Mouse (Mus musculus) heart, embryonic 13.5 days (tissue): ENCODE results near the gene Lrrc3. TPM values are rescaled to one million over a fixed set of nuclear protein-coding genes. Genes with fewer than 3 reads are reported as not detected.

Source experiments
- ATAC-seq: fragments of 200-750 bp; cut with Nextera tagmentation; 2 replicates; pipeline ENCODE4 v1.8.0; 2017; ENCODE audit warnings: moderate TSS enrichment; ENCODE audit not compliant: insufficient number of reproducible peaks, low FRiP score, low TSS enrichment; ENCODE audit errors: extremely low read depth
- H3K27ac ChIP-seq: fragments of 300-500 bp; sonication (generic); replicated peaks from 2 replicates; pipeline ENCODE4 v1.5.1; 2015; ENCODE audit warnings: moderate library complexity, mild to moderate bottlenecking, inconsistent platforms
- H3K27me3 ChIP-seq: fragments of 300-500 bp; sonication (generic); replicated peaks from 2 replicates; pipeline ENCODE4 v1.6.1; 2015; ENCODE audit warnings: mild to moderate bottlenecking, inconsistent platforms
- H3K36me3 ChIP-seq: fragments of 300-500 bp; sonication (generic); 2 replicates; pipeline ENCODE4 v1.6.1; 2015; ENCODE audit warnings: mild to moderate bottlenecking, inconsistent platforms
- H3K4me1 ChIP-seq: fragments of 300-500 bp; sonication (generic); 2 replicates; pipeline ENCODE4 v1.6.1; 2015; ENCODE audit warnings: inconsistent platforms
- H3K4me2 ChIP-seq: fragments of 300-500 bp; sonication (generic); 2 replicates; pipeline ENCODE4 v1.6.1; 2015; ENCODE audit warnings: inconsistent platforms, mild to moderate bottlenecking, moderate library complexity
- H3K4me3 ChIP-seq: fragments of 300-500 bp; sonication (generic); 2 replicates; pipeline ENCODE4 v1.5.1; 2015; ENCODE audit warnings: moderate library complexity, mild to moderate bottlenecking, inconsistent platforms
- H3K9ac ChIP-seq: fragments of 300-500 bp; sonication (generic); 2 replicates; pipeline ENCODE4 v1.6.1; 2015; ENCODE audit warnings: inconsistent platforms, mild to moderate bottlenecking, moderate library complexity
- H3K9me3 ChIP-seq: fragments of 300-500 bp; sonication (generic); 2 replicates; pipeline ENCODE4 v1.6.1; 2016; ENCODE audit warnings: inconsistent platforms
- WGBS: fragments of 180-500 bp; shearing (Covaris S2); methylation state at CpG from one replicate; pipeline ENCODE4 v1.1.7; 2015; ENCODE audit warnings: mixed read lengths; 5-methylcytosine and 5-hydroxymethylcytosine counted together
- polyA plus RNA-seq: library from polyadenylated mRNA; unstranded; fragments of >200 nt; fragmentation: Nextera tagmentation; extraction: Ambion mirVana; gene quantifications from 2 replicates; pipeline ENCODE4 v1.2.1, GENCODE M21; 2015

Gene Lrrc3
- polyA plus RNA-seq, 1 experiment from 2014 or later = 1.8 TPM

GRCm38 (mm10) chr10:77864762-77865143, 37.6 kb downstream of the Lrrc3 start:
- Histone ChIP-seq H3K4me3 (peak overlapping the region; percentile 16), H3K9ac (no peak overlapping the region), H3K27ac (no peak overlapping the region), H3K4me1 (no peaks in the 10 kb centered on the region), H3K9me3 (no peaks in the 10 kb centered on the region), H3K27me3 (peaks cover 28% of the 10 kb centered on the region), H3K4me2 (peak overlapping the region; percentile 50), H3K36me3 (no peaks in the 10 kb centered on the region)
- no peak for ATAC-seq
- 34% methylated on average over 11 of the region's 11 CpGs for WGBS

- peak overlapping the region; percentile 16 for H3K4me3 ChIP-seq
- WGBS = 26% methylated on average over 13 of the region's 14 CpGs
- H3K9me3 ChIP-seq = no peaks in the 10 kb centered on the region
- H3K36me3 ChIP-seq = no peaks in the 10 kb centered on the region
- no peaks in the 10 kb centered on the region for H3K4me1 ChIP-seq
- peaks cover 24% of the 10 kb centered on the region for H3K27me3 ChIP-seq
- no peak overlapping the region for H3K27ac ChIP-seq
- H3K9ac ChIP-seq = no peak overlapping the region
- H3K4me2 ChIP-seq = peak overlapping the region; percentile 50
- ATAC-seq = no peak
Observed at GRCm38 (mm10) chr10:77864067-77864761, 38.1 kb downstream of the Lrrc3 start.

GRCm38 (mm10) chr10:77861675-77862074, 40.7 kb downstream of the Lrrc3 start, which contains the start of gene Gm3285:
Gm3285 (plus strand) TSS chr10:77861975.
- no peak within 1 kb of the TSS for H3K4me3 ChIP-seq
- 43% methylated on average over 7 of the region's 7 CpGs for WGBS
- no peak for ATAC-seq
- H3K36me3 ChIP-seq = no peaks in the 10 kb centered on the region
- H3K27ac ChIP-seq = no peak within 1 kb of the TSS
- H3K9me3 ChIP-seq = no peaks in the 10 kb centered on the region
- H3K4me1 ChIP-seq = no peaks in the 10 kb centered on the region
- no peak within 1 kb of the TSS for H3K9ac ChIP-seq
- H3K4me2 ChIP-seq = no peak within 1 kb of the TSS
- H3K27me3 ChIP-seq = peaks cover 21% of the 10 kb centered on the region

GRCm38 (mm10) chr10:77852559-77852958, 49.8 kb downstream of the Lrrc3 start, which contains the start of gene Gm10318:
Gm10318 (plus strand) TSS chr10:77852859.
- Histone ChIP-seq H3K4me1 (no peaks in the 10 kb centered on the region), H3K9me3 (no peaks in the 10 kb centered on the region), H3K9ac (no peak within 1 kb of the TSS), H3K4me2 (no peak within 1 kb of the TSS), H3K4me3 (no peak within 1 kb of the TSS), H3K27me3 (peaks cover 12% of the 10 kb centered on the region; the same call in 1 of the 2 replicates), H3K36me3 (no peaks in the 10 kb centered on the region), H3K27ac (no peak within 1 kb of the TSS)
- no peak for ATAC-seq
- 58% methylated on average over 9 of the region's 9 CpGs for WGBS

Other genes with a start within 250 kb of the Lrrc3 start
- gene Tspear, start 216.0 kb downstream of the Lrrc3 start, polyA plus RNA-seq = 0.07 TPM in 1 of 2 replicates, not detected in the other
- not detected in 2 replicates for gene Gm19402, start 211.8 kb downstream of the Lrrc3 start, polyA plus RNA-seq
- gene Gm9508, start 205.3 kb downstream of the Lrrc3 start, polyA plus RNA-seq = not detected in 2 replicates
- not detected in 2 replicates for gene Gm10272, start 195.9 kb downstream of the Lrrc3 start, polyA plus RNA-seq
- gene Gm10024, start 191.1 kb downstream of the Lrrc3 start, polyA plus RNA-seq = not detected in 2 replicates
- not detected in 2 replicates for gene Gm10142, start 186.7 kb downstream of the Lrrc3 start, polyA plus RNA-seq
- not detected in 2 replicates for gene Krtap12-1, start 181.9 kb downstream of the Lrrc3 start, polyA plus RNA-seq
- not detected in 2 replicates for gene Gm10100, start 176.1 kb downstream of the Lrrc3 start, polyA plus RNA-seq
- gene Gm18596, start 159.9 kb downstream of the Lrrc3 start, polyA plus RNA-seq = not detected in 2 replicates
- gene Gm9736, start 151.2 kb downstream of the Lrrc3 start, polyA plus RNA-seq = not detected in 2 replicates
- gene Gm3233, start 142.9 kb downstream of the Lrrc3 start, polyA plus RNA-seq = not detected in 2 replicates
- not detected in 2 replicates for gene Gm3238, start 131.2 kb downstream of the Lrrc3 start, polyA plus RNA-seq
- not detected in 2 replicates for gene Gm7138, start 125.6 kb downstream of the Lrrc3 start, polyA plus RNA-seq
- not detected in 2 replicates for gene Gm3250, start 120.0 kb downstream of the Lrrc3 start, polyA plus RNA-seq
- gene Gm7137, start 114.3 kb downstream of the Lrrc3 start, polyA plus RNA-seq = not detected in 2 replicates
- not detected in 2 replicates for gene Gm9639, start 107.5 kb downstream of the Lrrc3 start, polyA plus RNA-seq
- not detected in 2 replicates for gene Gm19668, start 103.4 kb downstream of the Lrrc3 start, polyA plus RNA-seq
- gene Gm9507, start 90.7 kb downstream of the Lrrc3 start, polyA plus RNA-seq = not detected in 2 replicates
- gene Gm2696, start 87.9 kb downstream of the Lrrc3 start, polyA plus RNA-seq = not detected in 2 replicates
- not detected in 2 replicates for gene Krtap10-4, start 75.4 kb downstream of the Lrrc3 start, polyA plus RNA-seq
- gene Krtap10-10, start 66.6 kb downstream of the Lrrc3 start, polyA plus RNA-seq = not detected in 2 replicates
- gene Gm36176, start 55.7 kb downstream of the Lrrc3 start, polyA plus RNA-seq = not detected in 2 replicates
- gene Gm10318, start 49.7 kb downstream of the Lrrc3 start, polyA plus RNA-seq = not detected in 2 replicates
- gene Gm3285, start 40.6 kb downstream of the Lrrc3 start, polyA plus RNA-seq = not detected in 2 replicates
- 0.19 and 0.23 TPM in 2 replicates for gene Trpm2, start 68.0 kb upstream of the Lrrc3 start, polyA plus RNA-seq
- 16.3 and 18.0 TPM in 2 replicates for gene 1810043G02Rik, start 76.0 kb upstream of the Lrrc3 start, polyA plus RNA-seq
- gene Pfkl, start 107.5 kb upstream of the Lrrc3 start, polyA plus RNA-seq = 190 and 214 TPM in 2 replicates
- 0.13 and 0.37 TPM in 2 replicates for gene Dnmt3l, start 139.4 kb upstream of the Lrrc3 start, polyA plus RNA-seq
- not detected in 2 replicates for gene Aire, start 141.1 kb upstream of the Lrrc3 start, polyA plus RNA-seq
- 1.3 and 1.8 TPM in 2 replicates for gene Icosl, start 166.8 kb upstream of the Lrrc3 start, polyA plus RNA-seq